ENCODE assay signal across 12 mouse cellular contexts in genomic region chr9:56547291-56547977, GRCm38 (mm10).
DNase-seq lines count a peak whose midpoint lies in the region; ATAC-seq lines count a peak whose summit lies in the region.
"Had no signal": no experiment of that assay in that cellular context is flagged by ENCODE, and none has a peak within 500 bp of the region (broad histone marks: within the 10 kb centered on the region; RNA-seq: fewer than 3 reads in every experiment).

No protein-coding gene starts in this region.

- 0 out of 2 replicates have a peak, but pooled peaks have one; percentile 24 for ATAC-seq in forebrain, embryonic 15.5 days (replicated peaks)
- no peak for ATAC-seq in embryonic facial prominence, embryonic 14.5 days (ENCODE audit: low read depth)
- no peak for ATAC-seq in hindbrain, embryonic 15.5 days (ENCODE audit: low FRiP score, low read depth)
- ATAC-seq in liver, embryonic 12.5 days: no peak
- ATAC-seq: intestine, embryonic 15.5 days had no signal

- no peak for DNase-seq in forebrain, embryonic 10.5 days (ENCODE audit: extremely low spot score, low spot score)
- DNase-seq in 3134 (ENCODE audit: extremely low read depth, insufficient read length, low spot score): peak; percentile 39
- DNase-seq in embryonic facial prominence, embryonic 14.5 days (ENCODE audit: low spot score): peak; percentile 31
- DNase-seq in spleen, adult 18-20 months: no peak
- DNase-seq in ovary, postnatal 14 days (ENCODE audit: low spot score): no peak
- DNase-seq: cerebellum, adult 2 months had no signal

- 0 out of 2 replicates have a peak overlapping the region, but pooled peaks have one; percentile 5 for H3K27ac ChIP-seq in forebrain, embryonic 15.5 days (replicated peaks)
- H3K27ac ChIP-seq in forebrain, embryonic 10.5 days: no peak overlapping the region
- H3K27ac ChIP-seq in embryonic facial prominence, embryonic 14.5 days (replicated peaks; ENCODE audit: low read depth, low read length): peak overlapping the region; percentile 44; the same call in 1 of the 2 replicates
- 0 out of 2 replicates have a peak overlapping the region, but pooled peaks have one; percentile 26 for H3K27ac ChIP-seq in hindbrain, embryonic 15.5 days (replicated peaks)
- H3K27ac ChIP-seq in liver, embryonic 12.5 days: no peak overlapping the region
- H3K27ac ChIP-seq: forebrain, embryonic 12.5 days; intestine, embryonic 15.5 days; liver, embryonic 15.5 days had no signal

- H3K9ac ChIP-seq in forebrain, embryonic 15.5 days (replicated peaks): no peak overlapping the region
- H3K9ac ChIP-seq in embryonic facial prominence, embryonic 14.5 days (ENCODE audit: low read depth, low read length): no peak overlapping the region
- H3K9ac ChIP-seq in hindbrain, embryonic 15.5 days: no peak overlapping the region
- H3K9ac ChIP-seq in liver, embryonic 12.5 days: no peak overlapping the region
- H3K9ac ChIP-seq: forebrain, embryonic 12.5 days; intestine, embryonic 15.5 days; liver, embryonic 15.5 days had no signal

- H3K4me3 ChIP-seq in forebrain, embryonic 15.5 days: no peak overlapping the region
- no peak overlapping the region for H3K4me3 ChIP-seq in forebrain, embryonic 10.5 days
- H3K4me3 ChIP-seq in embryonic facial prominence, embryonic 14.5 days (ENCODE audit: low read depth, low read length): no peak overlapping the region
- no peak overlapping the region for H3K4me3 ChIP-seq in hindbrain, embryonic 15.5 days
- no peak overlapping the region for H3K4me3 ChIP-seq in liver, embryonic 12.5 days
- H3K4me3 ChIP-seq: forebrain, embryonic 12.5 days; intestine, embryonic 15.5 days; liver, embryonic 15.5 days had no signal

- H3K9me3 ChIP-seq in forebrain, embryonic 15.5 days: no peaks in the 10 kb centered on the region
- no peaks in the 10 kb centered on the region for H3K9me3 ChIP-seq in forebrain, embryonic 10.5 days
- no peaks in the 10 kb centered on the region for H3K9me3 ChIP-seq in embryonic facial prominence, embryonic 14.5 days (ENCODE audit: control insufficient read depth, low read length)
- H3K9me3 ChIP-seq in hindbrain, embryonic 15.5 days: no peaks in the 10 kb centered on the region
- H3K9me3 ChIP-seq in liver, embryonic 12.5 days (replicated peaks): no peaks in the 10 kb centered on the region
- H3K9me3 ChIP-seq: forebrain, embryonic 12.5 days; intestine, embryonic 15.5 days; liver, embryonic 15.5 days had no signal

- no peak overlapping the region for H3K4me2 ChIP-seq in forebrain, embryonic 15.5 days (replicated peaks)
- no peak overlapping the region for H3K4me2 ChIP-seq in embryonic facial prominence, embryonic 14.5 days (ENCODE audit: low read depth, low read length)
- no peak overlapping the region for H3K4me2 ChIP-seq in hindbrain, embryonic 15.5 days
- H3K4me2 ChIP-seq in liver, embryonic 12.5 days: no peak overlapping the region
- H3K4me2 ChIP-seq: forebrain, embryonic 12.5 days; intestine, embryonic 15.5 days; liver, embryonic 15.5 days had no signal

- no peaks in the 10 kb centered on the region for H3K36me3 ChIP-seq in forebrain, embryonic 15.5 days
- no peaks in the 10 kb centered on the region for H3K36me3 ChIP-seq in forebrain, embryonic 10.5 days (replicated peaks)
- no peaks in the 10 kb centered on the region for H3K36me3 ChIP-seq in embryonic facial prominence, embryonic 14.5 days (ENCODE audit: control insufficient read depth, insufficient read depth, low read length)
- H3K36me3 ChIP-seq in hindbrain, embryonic 15.5 days: no peaks in the 10 kb centered on the region
- no peaks in the 10 kb centered on the region for H3K36me3 ChIP-seq in liver, embryonic 12.5 days
- H3K36me3 ChIP-seq: forebrain, embryonic 12.5 days; intestine, embryonic 15.5 days; liver, embryonic 15.5 days had no signal

- H3K4me1 ChIP-seq in forebrain, embryonic 15.5 days: peaks cover 9% of the 10 kb centered on the region
- peaks cover 27% of the 10 kb centered on the region for H3K4me1 ChIP-seq in forebrain, embryonic 10.5 days
- H3K4me1 ChIP-seq in embryonic facial prominence, embryonic 14.5 days (ENCODE audit: control insufficient read depth, insufficient read depth, low read length): peaks cover 3% of the 10 kb centered on the region; the same call in 1 of the 2 replicates
- H3K4me1 ChIP-seq in hindbrain, embryonic 15.5 days (replicated peaks): peaks cover 14% of the 10 kb centered on the region
- peaks cover 13% of the 10 kb centered on the region for H3K4me1 ChIP-seq in liver, embryonic 12.5 days

- no peaks in the 10 kb centered on the region for H3K27me3 ChIP-seq in forebrain, embryonic 15.5 days
- peaks cover 62% of the 10 kb centered on the region for H3K27me3 ChIP-seq in forebrain, embryonic 10.5 days (ENCODE audit: poor library complexity, severe bottlenecking)
- no peaks in the 10 kb centered on the region for H3K27me3 ChIP-seq in embryonic facial prominence, embryonic 14.5 days (replicated peaks; ENCODE audit: control insufficient read depth, insufficient read depth, low read length)
- no peaks in the 10 kb centered on the region for H3K27me3 ChIP-seq in hindbrain, embryonic 15.5 days
- no peaks in the 10 kb centered on the region for H3K27me3 ChIP-seq in liver, embryonic 12.5 days (replicated peaks)
- H3K27me3 ChIP-seq: intestine, embryonic 15.5 days; liver, embryonic 15.5 days had no signal

- WGBS in forebrain, embryonic 15.5 days: 48% methylated on average over 9 of the region's 9 CpGs
- WGBS in forebrain, embryonic 10.5 days: 64% methylated on average over 9 of the region's 9 CpGs
- WGBS in embryonic facial prominence, embryonic 14.5 days: 46% methylated on average over 9 of the region's 9 CpGs
- WGBS in hindbrain, embryonic 15.5 days: 42% methylated on average over 9 of the region's 9 CpGs
- WGBS in liver, embryonic 12.5 days (ENCODE audit: insufficient replicate concordance): 66% methylated on average over 9 of the region's 9 CpGs

Comparison
In these comparisons a context has a peak if more than half of its experiments do, and no peak if none do; other contexts are left out.
1. H3K27ac ChIP-seq: peak in forebrain, embryonic 15.5 days (single experiment), embryonic facial prominence, embryonic 14.5 days (single experiment) and hindbrain, embryonic 15.5 days (single experiment); none in forebrain, embryonic 10.5 days (single experiment) and liver, embryonic 12.5 days (single experiment).
2. DNase-seq: peak in 3134 (single experiment) and embryonic facial prominence, embryonic 14.5 days (single experiment); none in forebrain, embryonic 10.5 days (single experiment), spleen, adult 18-20 months (0 of 2) and ovary, postnatal 14 days (single experiment).